Mouse (Mus musculus) retina, adult 2 months (tissue): Measurements from ENCODE around the gene Tmprss15.

Experiments
- DNase-seq: peaks from one replicate; pipeline ENCODE4 v3.0.0-alpha.2; 2012; ENCODE audit warnings: low read depth, low spot score

Tmprss15 gene

GRCm38 (mm10) chr16:78922644-78923043 is 168.3 kb downstream of the Tmprss15 start:
- DNase-seq: no peak
